Mouse (Mus musculus) frontal cortex, postnatal 36 days (tissue): ENCODE results near the gene Ccin.

Source experiments
- DNase-seq, 2 experiments: peaks; one replicate each; pipeline ENCODE4 v3.0.0; 2022; ENCODE audit warnings: low spot score in 2 of 2

Ccin gene

GRCm38 (mm10) chr4:44013391-44014070, 30.2 kb downstream of the Ccin start:
- DNase-seq: no peak

- no peak for DNase-seq
These were observed 32.8 kb downstream of the Ccin start for GRCm38 (mm10) chr4:44016071-44016470.

DNA sequence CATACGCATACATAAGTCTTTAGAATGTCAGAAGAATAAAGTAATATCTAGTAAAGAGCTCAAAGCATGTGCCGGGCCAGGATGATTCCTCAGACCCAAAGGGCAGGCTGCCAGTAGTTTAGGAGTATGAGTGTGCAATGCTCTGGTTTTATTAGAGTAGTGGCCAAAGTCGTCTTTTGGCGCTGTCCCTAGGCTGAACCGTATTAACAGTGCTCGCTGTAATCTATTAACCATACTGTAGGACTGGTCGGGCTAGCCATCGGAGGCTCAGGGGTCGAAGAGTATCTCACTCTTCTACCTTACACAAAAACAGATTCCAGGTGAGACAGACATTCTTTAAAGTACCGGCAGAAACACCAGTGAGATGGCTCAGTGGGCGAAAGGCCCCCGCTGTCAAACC, 33.5 kb downstream of the Ccin start:
- no peak for DNase-seq

DNA sequence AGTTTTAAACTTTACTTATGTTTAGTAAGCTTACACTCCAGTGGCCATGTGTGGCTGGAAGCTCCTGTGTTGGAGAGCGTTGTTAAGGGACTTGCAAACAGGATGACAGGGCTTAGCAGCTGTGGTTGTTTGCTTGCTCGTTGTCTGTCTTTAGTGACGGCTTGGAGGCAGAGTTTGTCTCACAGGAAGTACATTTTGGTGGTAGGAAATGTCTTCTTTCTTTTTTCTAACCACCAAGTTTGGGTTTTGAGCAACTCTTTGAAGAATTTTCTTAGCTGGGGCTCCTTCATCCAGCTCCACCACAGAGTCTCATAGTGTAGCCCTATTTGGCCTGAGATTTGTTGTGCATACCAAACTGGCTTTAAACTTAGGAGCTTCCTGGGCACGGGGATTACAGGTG, 39.0 kb downstream of the Ccin start:
- DNase-seq: no peak

GRCm38 (mm10) chr4:44022766-44023165, 39.5 kb downstream of the Ccin start:
- DNase-seq: no peak

GRCm38 (mm10) chr4:44023681-44024080, 40.4 kb downstream of the Ccin start:
- DNase-seq: no peak

DNA sequence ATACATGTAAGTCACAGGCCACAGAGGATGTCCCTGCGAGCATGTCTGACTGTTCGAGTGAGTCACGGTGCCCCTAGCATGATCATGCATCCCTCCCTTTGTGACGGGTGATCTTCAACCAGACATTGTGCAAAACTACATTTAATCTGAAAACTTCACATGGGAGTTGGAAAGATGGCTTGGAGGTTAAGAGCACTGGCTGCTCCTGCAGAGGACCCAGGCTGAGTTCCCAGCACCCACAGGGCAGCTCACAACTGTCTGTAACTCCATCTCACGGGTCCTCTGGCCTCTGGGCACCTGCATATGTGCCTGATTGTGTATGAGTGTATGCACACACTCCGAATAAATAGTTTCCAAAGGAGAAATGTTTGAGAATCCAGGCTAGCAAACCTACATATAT, 41.0 kb downstream of the Ccin start:
- no peak for DNase-seq

- DNase-seq: no peak
These were observed 42.3 kb downstream of the Ccin start for GRCm38 (mm10) chr4:44025570-44025969.

GRCm38 (mm10) chr4:44028303-44029135, 45.2 kb downstream of the Ccin start:
- peak; percentile 66 to 68 for DNase-seq

DNA sequence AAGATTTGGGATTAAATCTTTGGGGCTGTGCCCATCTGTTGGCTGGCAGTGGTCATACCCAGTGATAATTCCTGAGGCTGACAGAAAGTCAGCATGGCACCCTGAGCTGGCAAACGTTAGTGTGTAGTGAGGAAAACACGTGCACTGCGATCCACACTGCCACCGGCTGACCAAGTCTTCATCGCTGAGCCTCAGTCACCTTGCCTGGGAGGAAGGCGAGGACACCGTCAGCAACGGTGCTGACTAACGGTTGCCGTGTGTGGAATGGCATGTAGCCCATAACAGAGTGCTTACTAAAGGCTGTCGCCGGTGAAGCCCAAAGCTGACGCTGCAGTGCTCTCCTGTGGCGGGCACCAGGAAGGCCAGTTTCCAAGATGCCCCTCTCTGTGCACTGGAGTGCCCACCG, 46.4 kb downstream of the Ccin start:
- peak in 1 of 2 experiments; percentile 22 for DNase-seq

DNA sequence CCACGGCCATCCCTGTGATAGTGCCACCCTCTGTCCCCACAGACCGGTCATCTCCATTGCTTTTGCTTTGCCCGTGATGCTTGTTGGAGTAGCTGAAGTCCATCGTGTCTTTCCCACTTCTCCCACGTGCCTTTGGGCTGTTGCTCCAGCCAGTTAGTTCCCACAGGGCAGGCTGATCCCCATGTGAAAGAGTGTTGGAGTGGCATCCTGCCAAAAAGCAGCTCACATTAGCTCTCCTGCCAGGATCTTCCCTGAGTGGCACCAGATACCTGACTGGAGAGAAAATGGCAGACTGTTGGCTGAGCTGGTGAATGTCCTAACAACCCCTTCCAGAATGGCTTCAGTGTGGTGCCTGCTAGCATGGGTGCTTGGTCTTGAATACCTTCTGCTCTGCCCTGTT, 48.2 kb downstream of the Ccin start:
- DNase-seq: peak in 1 of 2 experiments; percentile 27
